Mouse (Mus musculus) limb, embryonic 11.5 days (tissue): ENCODE results near the gene Ppargc1a. TPM values are rescaled to one million over a fixed set of nuclear protein-coding genes. Genes with fewer than 3 reads are reported as not detected.

Source experiments
- ATAC-seq: fragments of 200-750 bp; cut with Nextera tagmentation; 2 replicates; pipeline ENCODE4 v1.8.0; 2017; ENCODE audit warnings: low read depth; ENCODE audit not compliant: insufficient number of reproducible peaks, low FRiP score, low TSS enrichment
- DNase-seq: peaks from one replicate; pipeline ENCODE4 v3.0.0-alpha.2; 2015; ENCODE audit warnings: low spot score
- H3K27ac ChIP-seq: fragments of 300-500 bp; sonication (generic); replicated peaks from 2 replicates; pipeline ENCODE4 v1.5.1; 2014; ENCODE audit warnings: low read depth, mild to moderate bottlenecking, low read length
- H3K27me3 ChIP-seq: fragments of 300-500 bp; sonication (generic); 2 replicates; pipeline ENCODE4 v1.6.1; 2014; ENCODE audit warnings: mild to moderate bottlenecking, low read length, mixed read lengths; ENCODE audit not compliant: control insufficient read depth, insufficient read depth
- H3K36me3 ChIP-seq: fragments of 300-500 bp; sonication (generic); 2 replicates; pipeline ENCODE4 v1.6.1; 2014; ENCODE audit warnings: mild to moderate bottlenecking, low read length, moderate library complexity, mixed read lengths; ENCODE audit not compliant: control insufficient read depth, insufficient read depth
- H3K4me1 ChIP-seq: fragments of 300-500 bp; sonication (generic); 2 replicates; pipeline ENCODE4 v1.6.1; 2014; ENCODE audit warnings: low read length, mixed read lengths; ENCODE audit not compliant: control insufficient read depth, insufficient read depth
- H3K4me2 ChIP-seq: fragments of 300-500 bp; sonication (generic); 2 replicates; pipeline ENCODE4 v1.6.1; 2014; ENCODE audit warnings: low read depth, mild to moderate bottlenecking, moderate library complexity; ENCODE audit not compliant: severe bottlenecking
- H3K4me3 ChIP-seq: fragments of 300-500 bp; sonication (generic); 2 replicates; pipeline ENCODE4 v1.5.1; 2014; ENCODE audit warnings: low read depth, low read length
- H3K9ac ChIP-seq: fragments of 300-500 bp; sonication (generic); 2 replicates; pipeline ENCODE4 v1.6.1; 2014; ENCODE audit warnings: mild to moderate bottlenecking, low read length
- H3K9me3 ChIP-seq: fragments of 300-500 bp; sonication (generic); 2 replicates; pipeline ENCODE4 v1.6.1; 2016; ENCODE audit warnings: low read length; ENCODE audit not compliant: control insufficient read depth
- WGBS: fragments of 180-500 bp; shearing (Covaris S2); extraction: QIAGEN DNeasy Blood & Tissue Kit; methylation state at CpG from one replicate; pipeline ENCODE4 v1.1.7; 2014; 5-methylcytosine and 5-hydroxymethylcytosine counted together
- polyA plus RNA-seq: library from polyadenylated mRNA; unstranded; fragments of >200 nt; fragmentation: Nextera tagmentation; extraction: Ambion mirVana; gene quantifications from 2 replicates; pipeline ENCODE4 v1.2.1, GENCODE M21; 2014

Gene Ppargc1a
- polyA plus RNA-seq, 1 experiment from 2014 or later: 6.4 TPM

DNA sequence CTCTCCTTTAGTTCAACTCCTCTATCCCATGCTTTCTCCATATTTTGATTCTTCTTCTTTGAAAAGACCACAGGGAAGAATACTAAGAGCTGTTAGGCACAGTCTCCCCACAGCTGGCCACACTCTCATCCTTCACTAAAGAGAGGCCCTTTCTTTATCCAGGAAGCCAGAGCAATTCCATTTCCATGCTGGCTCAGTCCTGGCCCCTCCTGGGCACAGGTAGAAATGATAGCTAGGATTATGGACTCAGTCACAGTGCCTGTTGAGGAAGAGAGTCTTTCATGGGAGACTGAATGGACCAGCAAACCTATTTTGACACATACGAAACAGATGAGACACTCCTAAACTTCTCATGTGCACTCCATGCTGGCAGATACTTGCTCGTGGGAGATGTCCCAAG lies 18.7 kb upstream of the Ppargc1a start:
- Histone ChIP-seq H3K27ac (no peak overlapping the region), H3K4me2 (no peak overlapping the region), H3K36me3 (no peaks in the 10 kb centered on the region), H3K9me3 (no peaks in the 10 kb centered on the region), H3K27me3 (no peaks in the 10 kb centered on the region), H3K4me3 (no peak overlapping the region), H3K4me1 (peaks cover 4% of the 10 kb centered on the region; the same call in 1 of the 2 replicates), H3K9ac (no peak overlapping the region)
- no peak for DNase-seq
- no peak for ATAC-seq
- WGBS: 91% methylated on average over 2 of the region's 2 CpGs

DNA sequence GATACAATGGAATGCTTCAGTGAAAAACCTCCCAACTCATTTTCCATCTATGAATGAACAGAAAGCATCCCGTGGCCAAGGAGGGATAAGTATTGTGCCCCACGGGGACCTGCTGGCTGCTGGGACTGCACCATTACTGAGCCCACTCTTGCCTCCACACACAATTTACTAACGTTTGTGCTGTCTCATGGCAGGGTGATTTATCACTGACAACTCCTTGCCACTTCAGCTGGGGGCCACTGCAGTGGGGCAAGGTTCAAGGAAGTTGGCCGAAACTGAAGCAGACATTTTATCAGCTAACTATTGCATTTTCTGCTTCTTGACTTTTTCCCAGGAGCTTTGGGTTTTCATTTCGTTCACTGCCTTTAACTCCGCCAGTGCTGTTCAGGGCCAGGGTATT lies 17.5 kb upstream of the Ppargc1a start:
- ATAC-seq (no peak), DNase-seq (no peak)
- 55% methylated on average over 6 of the region's 6 CpGs for whole genome bisulfite sequencing
- Histone ChIP-seq H3K9me3 (no peaks in the 10 kb centered on the region), H3K27ac (no peak overlapping the region), H3K36me3 (no peaks in the 10 kb centered on the region), H3K4me3 (no peak overlapping the region), H3K4me1 (0 out of 2 replicates have a peak, but pooled peaks cover 4% of the 10 kb centered on the region), H3K4me2 (no peak overlapping the region), H3K9ac (no peak overlapping the region), H3K27me3 (no peaks in the 10 kb centered on the region)

DNA sequence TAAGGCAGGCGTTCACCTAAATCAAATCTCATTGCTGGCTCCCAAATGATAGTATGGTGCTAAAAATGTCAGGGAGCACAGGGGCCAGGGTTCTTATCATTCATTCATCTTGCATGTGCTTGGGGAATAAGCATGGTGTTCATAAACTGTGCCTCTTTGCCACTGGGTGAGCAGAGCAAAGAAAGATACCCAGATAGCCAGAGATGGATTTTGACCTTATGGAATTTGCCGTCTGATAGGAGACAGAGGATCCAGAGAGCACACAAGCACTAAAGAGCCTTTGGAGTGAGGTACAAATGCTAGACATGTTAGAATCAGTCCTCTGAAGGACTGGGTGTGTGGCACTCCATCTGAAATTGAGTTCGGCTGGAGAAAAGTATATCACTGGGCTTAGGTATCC lies 16.7 kb upstream of the Ppargc1a start:
- Histone ChIP-seq H3K27ac (no peak overlapping the region), H3K27me3 (no peaks in the 10 kb centered on the region), H3K9me3 (no peaks in the 10 kb centered on the region), H3K9ac (no peak overlapping the region), H3K36me3 (no peaks in the 10 kb centered on the region), H3K4me1 (0 out of 2 replicates have a peak, but pooled peaks cover 4% of the 10 kb centered on the region), H3K4me3 (no peak overlapping the region), H3K4me2 (no peak overlapping the region)
- DNase-seq: no peak
- 86% methylated on average over 3 of the region's 3 CpGs for WGBS
- ATAC-seq: no peak

DNA sequence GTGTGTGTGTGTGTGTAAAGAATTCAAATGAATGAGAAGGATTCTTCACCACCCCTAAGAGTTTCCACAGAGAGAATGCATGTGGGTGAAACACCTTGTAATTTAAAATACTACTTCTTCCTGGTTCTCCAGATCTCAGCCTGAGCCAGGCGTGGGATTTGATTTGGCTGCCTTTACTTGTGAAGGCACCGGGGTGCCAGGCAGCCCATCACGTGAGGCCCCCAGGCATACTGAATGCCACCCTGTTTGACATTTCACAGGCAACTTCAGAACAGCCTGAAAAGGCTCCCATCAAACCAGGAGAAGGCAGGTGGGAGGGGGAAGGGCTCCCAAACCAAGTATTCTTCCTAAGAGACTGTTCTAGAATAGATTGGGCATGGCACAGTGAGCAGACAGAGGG lies 16.1 kb upstream of the Ppargc1a start:
- 76% methylated on average over 3 of the region's 3 CpGs for WGBS
- H3K4me1 ChIP-seq: 0 out of 2 replicates have a peak, but pooled peaks cover 4% of the 10 kb centered on the region
- no peaks in the 10 kb centered on the region for H3K27me3 ChIP-seq

DNA sequence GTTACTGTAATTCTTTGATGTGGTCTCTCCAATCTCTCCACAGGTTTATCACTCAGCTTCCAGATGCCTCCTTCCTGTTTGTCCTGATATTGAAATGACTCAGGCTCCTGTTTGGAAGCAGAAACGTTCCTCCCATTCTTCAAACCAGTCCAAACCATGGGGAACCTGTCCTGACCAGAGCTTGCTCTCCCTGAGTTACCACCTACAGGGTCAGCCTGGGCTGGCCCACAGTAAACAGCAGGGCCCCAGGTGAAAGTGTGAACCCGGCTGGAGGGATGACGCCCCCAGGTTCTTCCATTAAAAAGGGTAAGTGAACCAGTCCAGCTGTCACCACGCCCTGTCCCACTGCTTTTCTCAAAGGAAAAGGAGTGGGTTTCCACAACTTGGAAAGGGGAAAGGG lies 15.5 kb upstream of the Ppargc1a start:
- ATAC-seq: no peak
- no peaks in the 10 kb centered on the region for H3K27me3 ChIP-seq
- no peak overlapping the region for H3K9ac ChIP-seq
- DNase-seq: no peak
- no peaks in the 10 kb centered on the region for H3K9me3 ChIP-seq
- H3K4me2 ChIP-seq: no peak overlapping the region
- 0 out of 2 replicates have a peak, but pooled peaks cover 4% of the 10 kb centered on the region for H3K4me1 ChIP-seq
- WGBS: 23% methylated on average over 4 of the region's 4 CpGs
- no peak overlapping the region for H3K4me3 ChIP-seq
- H3K36me3 ChIP-seq: no peaks in the 10 kb centered on the region
- H3K27ac ChIP-seq: no peak overlapping the region

More for the DNA sequence above, 16.1 kb upstream of the Ppargc1a start:
- H3K4me3 ChIP-seq: no peak overlapping the region
- no peak overlapping the region for H3K9ac ChIP-seq
- no peak for ATAC-seq
- H3K4me2 ChIP-seq: no peak overlapping the region
- no peak for DNase-seq
- no peaks in the 10 kb centered on the region for H3K9me3 ChIP-seq
- H3K36me3 ChIP-seq: no peaks in the 10 kb centered on the region
- no peak overlapping the region for H3K27ac ChIP-seq

DNA sequence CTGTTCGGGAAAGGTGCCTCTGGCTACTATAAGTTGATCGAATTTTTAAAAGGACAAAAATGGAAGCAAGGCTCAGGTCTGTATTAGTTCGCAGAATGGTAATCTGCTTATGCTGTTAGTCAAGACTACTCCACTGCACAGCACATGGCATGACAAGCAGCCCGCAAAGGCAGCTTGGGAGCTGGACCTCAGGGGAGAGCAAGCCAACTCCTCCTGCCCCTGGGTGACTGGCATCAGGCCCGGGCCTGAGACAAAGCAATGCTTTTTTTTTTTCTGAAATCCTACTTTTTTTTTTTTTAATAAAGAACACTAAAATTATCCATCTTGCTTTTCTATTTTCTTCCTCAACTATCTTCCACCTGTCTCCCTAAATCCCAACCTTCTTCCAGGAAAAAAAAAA lies 15.1 kb upstream of the Ppargc1a start:
- DNase-seq (no peak), ATAC-seq (no peak)
- no peak overlapping the region for H3K9ac ChIP-seq
- no peak overlapping the region for H3K4me3 ChIP-seq
- H3K27ac ChIP-seq: no peak overlapping the region
- no peaks in the 10 kb centered on the region for H3K9me3 ChIP-seq
- H3K4me1 ChIP-seq: 0 out of 2 replicates have a peak, but pooled peaks cover 4% of the 10 kb centered on the region
- 86% methylated on average over 5 of the region's 5 CpGs for WGBS
- H3K27me3 ChIP-seq: no peaks in the 10 kb centered on the region
- H3K4me2 ChIP-seq: no peak overlapping the region
- no peaks in the 10 kb centered on the region for H3K36me3 ChIP-seq

DNA sequence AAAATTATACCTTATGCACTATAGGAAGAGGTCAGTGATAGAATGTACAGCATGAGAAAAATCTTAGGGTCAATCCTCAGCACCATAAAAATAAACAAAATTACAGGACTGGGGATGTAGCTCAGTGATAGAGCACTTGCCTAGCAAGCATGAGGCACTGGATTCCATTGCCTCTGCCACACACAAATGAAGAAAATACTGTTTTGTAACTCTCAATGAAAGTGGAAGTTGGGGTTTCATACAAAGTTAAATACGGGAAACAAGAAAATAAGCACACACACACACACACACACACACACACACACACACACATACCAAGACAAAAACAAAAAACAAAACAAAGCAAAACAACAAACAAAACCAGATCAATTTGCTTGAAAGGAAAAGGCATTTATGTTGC lies 10.1 kb upstream of the Ppargc1a start:
- no peaks in the 10 kb centered on the region for H3K4me1 ChIP-seq
- no peak for ATAC-seq

DNA sequence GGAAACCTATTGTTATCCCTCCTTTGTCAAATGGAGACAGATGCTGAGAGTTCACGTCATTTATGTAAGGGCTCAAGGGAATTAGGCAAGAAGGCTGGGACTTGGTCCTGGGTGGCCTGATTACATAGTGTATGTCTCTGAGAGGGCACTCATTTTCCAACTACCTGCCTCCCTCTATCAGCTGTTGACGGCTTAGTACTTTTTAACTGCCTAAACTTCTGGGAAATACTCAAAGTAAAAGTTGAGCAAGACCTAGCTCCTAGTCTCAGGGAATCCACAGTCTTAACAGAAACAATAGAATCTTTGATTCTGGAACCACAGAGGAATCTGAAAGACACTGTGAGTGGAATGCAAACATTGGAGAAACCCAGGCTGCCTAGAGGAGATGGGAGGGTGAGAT lies 6.2 kb upstream of the Ppargc1a start:
- Histone ChIP-seq H3K9ac (no peak overlapping the region), H3K4me3 (no peak overlapping the region), H3K4me1 (no peaks in the 10 kb centered on the region), H3K27me3 (no peaks in the 10 kb centered on the region), H3K36me3 (no peaks in the 10 kb centered on the region), H3K9me3 (no peaks in the 10 kb centered on the region), H3K27ac (no peak overlapping the region), H3K4me2 (no peak overlapping the region)
- 68% methylated on average over 2 of the region's 2 CpGs for WGBS
- DNase-seq (no peak), ATAC-seq (no peak)

More for the DNA sequence above, 10.1 kb upstream of the Ppargc1a start:
- no peak overlapping the region for H3K27ac ChIP-seq
- H3K9me3 ChIP-seq: no peaks in the 10 kb centered on the region
- H3K4me2 ChIP-seq: no peak overlapping the region
- no peaks in the 10 kb centered on the region for H3K36me3 ChIP-seq
- no peak overlapping the region for H3K9ac ChIP-seq
- no peak for DNase-seq
- no peak overlapping the region for H3K4me3 ChIP-seq
- H3K27me3 ChIP-seq: no peaks in the 10 kb centered on the region
- WGBS: 90% methylated on average over 1 of the region's 1 CpGs

DNA sequence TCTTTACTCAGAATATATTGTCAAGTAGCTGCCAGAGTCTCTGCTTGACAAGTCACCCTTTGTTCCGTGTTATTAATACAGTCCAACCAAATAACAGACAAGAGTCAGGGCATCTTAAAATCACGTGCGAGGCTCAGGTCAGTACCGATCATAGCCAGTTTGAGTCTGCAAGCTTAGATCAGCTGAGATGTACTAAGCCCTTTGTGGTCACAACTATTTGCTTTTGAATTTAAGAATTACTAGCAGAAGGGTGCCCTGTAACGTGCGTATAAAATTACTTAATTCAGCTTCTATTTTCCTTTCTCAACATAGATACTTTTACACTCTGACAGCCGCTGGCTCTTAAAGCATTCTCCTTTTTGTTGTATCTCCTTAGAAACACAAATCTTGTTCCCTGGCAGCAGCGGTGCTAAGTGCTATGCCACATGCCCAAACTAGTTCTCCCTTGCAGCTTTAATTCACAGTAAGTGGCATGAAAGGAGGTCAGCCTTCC lies 718 bp upstream of the Ppargc1a start:
- DNase-seq (no peak), ATAC-seq (no peak)
- H3K4me3 ChIP-seq: no peak overlapping the region
- no peaks in the 10 kb centered on the region for H3K4me1 ChIP-seq
- H3K9me3 ChIP-seq: no peaks in the 10 kb centered on the region
- H3K27me3 ChIP-seq: no peaks in the 10 kb centered on the region
- no peaks in the 10 kb centered on the region for H3K36me3 ChIP-seq
- H3K9ac ChIP-seq: no peak overlapping the region
- no peak overlapping the region for H3K4me2 ChIP-seq
- no peak overlapping the region for H3K27ac ChIP-seq
- 79% methylated on average over 8 of the region's 8 CpGs for WGBS
